Mouse (Mus musculus): ENCODE measurements around the gene Gm11084. TPM values are rescaled to one million over a fixed set of nuclear protein-coding genes. Genes with fewer than 3 reads are reported as not detected.
"Not testable (repeated sequence)": the region's sequence is repeated elsewhere in the genome, so short reads cannot be mapped to it uniquely, and the experiment has no call there.

Gm11084 gene
- polyA plus RNA-seq, 1 experiment from 2014 or later = not detected

GRCm38 (mm10) chr2:73021046-73021445 is 34.5 kb upstream of the Gm11084 start:
- WGBS (ENCODE audit: insufficient replicate concordance) = 53% methylated on average over 6 of the region's 6 CpGs
- ATAC-seq (peak; percentile 62), DNase-seq (peak; percentile 70)
- H3K4me2 ChIP-seq (ENCODE audit: low read depth, low read length) = peak overlapping the region; percentile 28
- peak; percentile 76 for TF ChIP-seq EP300 (IDR thresholded peaks at IDR 0.05; ENCODE audit: low read depth)
- no peak for TF ChIP-seq CTCF (IDR thresholded peaks at IDR 0.05; ENCODE audit: low read depth)
- no peak overlapping the region for H3K9ac ChIP-seq (replicated peaks)
- no peak overlapping the region for H3K4me3 ChIP-seq (ENCODE audit: low read depth, low read length)
- H3K36me3 ChIP-seq (replicated peaks; ENCODE audit: insufficient read depth, low read length) = no peaks in the 10 kb centered on the region
- peak overlapping the region; percentile 14; the same call in 1 of the 2 replicates for H3K27ac ChIP-seq (ENCODE audit: low read depth)
- H3K9me3 ChIP-seq (ENCODE audit: low read length) = no peaks in the 10 kb centered on the region
- H3K27me3 ChIP-seq (ENCODE audit: insufficient read depth, low read length) = no peaks in the 10 kb centered on the region
- H3K4me1 ChIP-seq (ENCODE audit: insufficient read depth) = peaks cover 21% of the 10 kb centered on the region

- Histone ChIP-seq H3K36me3 (replicated peaks; ENCODE audit: insufficient read depth, low read length) (no peaks in the 10 kb centered on the region), H3K9me3 (ENCODE audit: low read length) (no peaks in the 10 kb centered on the region), H3K9ac (replicated peaks) (no peak overlapping the region), H3K27me3 (ENCODE audit: insufficient read depth, low read length) (no peaks in the 10 kb centered on the region), H3K27ac (ENCODE audit: low read depth) (no peak overlapping the region), H3K4me3 (ENCODE audit: low read depth, low read length) (no peak overlapping the region), H3K4me1 (ENCODE audit: insufficient read depth) (peaks cover 21% of the 10 kb centered on the region), H3K4me2 (ENCODE audit: low read depth, low read length) (no peak overlapping the region)
- TF ChIP-seq EP300 (IDR thresholded peaks at IDR 0.05; ENCODE audit: low read depth) = no peak
- no peak for TF ChIP-seq CTCF (IDR thresholded peaks at IDR 0.05; ENCODE audit: low read depth)
- ATAC-seq (no peak), DNase-seq (no peak)
- whole genome bisulfite sequencing (ENCODE audit: insufficient replicate concordance) = 62% methylated on average over 9 of the region's 9 CpGs
Measured at GRCm38 (mm10) chr2:73019371-73020146, 33.0 kb upstream of the Gm11084 start.

- not testable (repeated sequence) for H3K4me3 ChIP-seq (ENCODE audit: low read depth, low read length); H3K27ac ChIP-seq (ENCODE audit: low read depth); H3K4me1 ChIP-seq (ENCODE audit: insufficient read depth); H3K27me3 ChIP-seq (ENCODE audit: insufficient read depth, low read length); H3K4me2 ChIP-seq (ENCODE audit: low read depth, low read length); H3K9ac ChIP-seq (replicated peaks); ATAC-seq; DNase-seq; H3K36me3 ChIP-seq (replicated peaks; ENCODE audit: insufficient read depth, low read length)
- 41% methylated on average over 9 of the region's 9 CpGs for WGBS (ENCODE audit: insufficient replicate concordance)
- H3K9me3 ChIP-seq (ENCODE audit: low read length) = peaks cover 12% of the 10 kb centered on the region
Measured at GRCm38 (mm10) chr2:73014063-73014462, 27.5 kb upstream of the Gm11084 start.

- WGBS (ENCODE audit: insufficient replicate concordance) = 63% methylated on average over 19 of the region's 20 CpGs
- Histone ChIP-seq H3K27ac (ENCODE audit: low read depth) (no peak overlapping the region), H3K27me3 (ENCODE audit: insufficient read depth, low read length) (no peaks in the 10 kb centered on the region), H3K4me2 (ENCODE audit: low read depth, low read length) (no peak overlapping the region), H3K4me1 (ENCODE audit: insufficient read depth) (no peaks in the 10 kb centered on the region; the same call in 1 of the 2 replicates), H3K36me3 (replicated peaks; ENCODE audit: insufficient read depth, low read length) (no peaks in the 10 kb centered on the region), H3K4me3 (ENCODE audit: low read depth, low read length) (no peak overlapping the region), H3K9me3 (ENCODE audit: low read length) (peaks cover 12% of the 10 kb centered on the region), H3K9ac (replicated peaks) (no peak overlapping the region)
- peak; percentile 54 for DNase-seq
- ATAC-seq = no peak
- TF ChIP-seq CTCF (IDR thresholded peaks at IDR 0.05; ENCODE audit: low read depth) (no peak), EP300 (IDR thresholded peaks at IDR 0.05; ENCODE audit: low read depth) (no peak)
Measured at GRCm38 (mm10) chr2:73012636-73013035, 26.1 kb upstream of the Gm11084 start.

GRCm38 (mm10) chr2:73007472-73007871 is 21.0 kb upstream of the Gm11084 start:
- no peak overlapping the region for H3K4me3 ChIP-seq (ENCODE audit: low read depth, low read length)

GRCm38 (mm10) chr2:73005611-73006515 is 19.3 kb upstream of the Gm11084 start:
- no peak overlapping the region for H3K4me3 ChIP-seq (ENCODE audit: low read depth, low read length)
- H3K4me1 ChIP-seq (ENCODE audit: insufficient read depth) = peaks cover 35% of the 10 kb centered on the region
- no peak for ATAC-seq
- DNase-seq = no peak
- peak overlapping the region; percentile 60 for H3K27ac ChIP-seq (ENCODE audit: low read depth)
- TF ChIP-seq EP300 (IDR thresholded peaks at IDR 0.05; ENCODE audit: low read depth) (no peak), CTCF (IDR thresholded peaks at IDR 0.05; ENCODE audit: low read depth) (no peak)
- H3K9me3 ChIP-seq (ENCODE audit: low read length) = peaks cover 10% of the 10 kb centered on the region
- H3K9ac ChIP-seq (replicated peaks) = no peak overlapping the region
- 46% methylated on average over 3 of the region's 3 CpGs for WGBS (ENCODE audit: insufficient replicate concordance)
- H3K36me3 ChIP-seq (replicated peaks; ENCODE audit: insufficient read depth, low read length) = no peaks in the 10 kb centered on the region
- no peaks in the 10 kb centered on the region for H3K27me3 ChIP-seq (ENCODE audit: insufficient read depth, low read length)
- H3K4me2 ChIP-seq (ENCODE audit: low read depth, low read length) = no peak overlapping the region

More at GRCm38 (mm10) chr2:73007472-73007871, 21.0 kb upstream of the Gm11084 start:
- ATAC-seq (no peak), DNase-seq (no peak)
- H3K9ac ChIP-seq (replicated peaks) = no peak overlapping the region
- no peak overlapping the region for H3K4me2 ChIP-seq (ENCODE audit: low read depth, low read length)
- H3K4me1 ChIP-seq (ENCODE audit: insufficient read depth) = peaks cover 29% of the 10 kb centered on the region
- TF ChIP-seq EP300 (IDR thresholded peaks at IDR 0.05; ENCODE audit: low read depth) (no peak), CTCF (IDR thresholded peaks at IDR 0.05; ENCODE audit: low read depth) (no peak)
- no peaks in the 10 kb centered on the region for H3K27me3 ChIP-seq (ENCODE audit: insufficient read depth, low read length)
- no peak overlapping the region for H3K27ac ChIP-seq (ENCODE audit: low read depth)
- 50% methylated on average over 9 of the region's 9 CpGs for WGBS (ENCODE audit: insufficient replicate concordance)
- no peaks in the 10 kb centered on the region for H3K36me3 ChIP-seq (replicated peaks; ENCODE audit: insufficient read depth, low read length)
- peaks cover 12% of the 10 kb centered on the region for H3K9me3 ChIP-seq (ENCODE audit: low read length)
